Mouse (Mus musculus): ENCODE measurements around the gene Tac1.

GRCm38 (mm10) chr6:7554829-7555391 is at the start of gene Tac1:
- no peak for TF ChIP-seq GATA1 (IDR thresholded peaks at IDR 0.05; ENCODE audit: low read length)
- no peak for TF ChIP-seq TAL1 (IDR thresholded peaks at IDR 0.05; ENCODE audit: low read length)

Data from erythroblast, embryonic 14.5 days (primary cell).